8 mouse cellular contexts compared by ENCODE assay signal in the genomic region with DNA sequence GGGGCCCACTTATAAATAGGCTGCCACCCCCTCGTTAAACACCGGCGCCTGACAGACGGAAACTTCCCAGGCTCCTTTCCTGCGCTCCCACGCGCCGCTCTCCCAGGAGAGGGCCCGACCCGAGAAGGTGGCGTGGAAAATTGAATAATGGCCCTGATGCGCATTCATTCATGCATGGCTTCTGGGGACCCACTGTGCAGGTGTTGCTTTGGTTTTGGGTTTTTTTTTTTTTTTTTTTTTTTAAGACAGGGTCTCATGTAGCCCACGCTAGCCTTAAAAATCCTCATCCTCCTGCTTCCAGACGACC. TPM values are rescaled to one million over a fixed set of nuclear protein-coding genes. Genes with fewer than 3 reads are reported as not detected.
DNase-seq lines count a peak whose midpoint lies in the region; ATAC-seq and TF ChIP-seq lines count a peak whose summit lies in the region.

No protein-coding gene starts in this region.

- H3K9me3 ChIP-seq in ES-E14 (ENCODE audit: control insufficient read depth, insufficient read depth, low read depth, low read length) = no peaks in the 10 kb centered on the region
- H3K9me3 ChIP-seq in heart, embryonic 14.5 days (ENCODE audit: control insufficient read depth, low read length) = no peaks in the 10 kb centered on the region
- no peaks in the 10 kb centered on the region for H3K9me3 ChIP-seq in liver, embryonic 16.5 days (replicated peaks; ENCODE audit: control insufficient read depth, low read length)

- WGBS in heart, embryonic 14.5 days = under 1% methylated on average over 14 of the region's 14 CpGs
- WGBS in liver, embryonic 16.5 days (ENCODE audit: insufficient replicate concordance) = under 1% methylated on average over 14 of the region's 14 CpGs

- H3K9ac ChIP-seq in ES-E14 (ENCODE audit: insufficient read depth, low read depth, low read length, poor library complexity, severe bottlenecking) = peak overlapping the region; percentile 88
- peak overlapping the region; percentile 83 for H3K9ac ChIP-seq in heart, embryonic 14.5 days (ENCODE audit: low read length)
- peak overlapping the region; percentile 75 for H3K9ac ChIP-seq in liver, embryonic 16.5 days (ENCODE audit: low read depth, low read length)

- peak; percentile 55 for DNase-seq in kidney, adult 18-20 months
- DNase-seq in kidney, postnatal 14 days = no peak
- no peak for DNase-seq in ES-E14 (ENCODE audit: low read depth, low spot score)
- no peak for DNase-seq in gastrocnemius, postnatal 25 days
- no peak for DNase-seq in yolk sac, embryonic 10.5 days (ENCODE audit: low spot score)

- no peak for ATAC-seq in heart, embryonic 14.5 days (ENCODE audit: insufficient number of reproducible peaks, insufficient read depth, low FRiP score, low read depth)
- ATAC-seq in liver, embryonic 16.5 days (ENCODE audit: low read depth) = no peak
- ATAC-seq in megakaryocyte-erythroid progenitor cell, adult 5-6 weeks (replicated peaks; ENCODE audit: low FRiP score, low TSS enrichment, poor library complexity, severe bottlenecking) = no peak

- in situ Hi-C loops in ES-E14 (cut with MboI; ENCODE audit: low sequenced_read_pairs in 2 of 2, unreplicated experiment in 2 of 2) = no loop called here

- peak overlapping the region; percentile 64 to 94 for H3K4me3 ChIP-seq in ES-E14 (ENCODE audit: insufficient read depth in 1 of 2, low read depth in 1 of 2, low read length in 2 of 2, poor library complexity in 1 of 2, severe bottlenecking in 1 of 2)
- H3K4me3 ChIP-seq in heart, embryonic 14.5 days (ENCODE audit: control insufficient read depth in 1 of 2, insufficient read depth in 1 of 2, low read depth in 1 of 2, low read length in 2 of 2) = peak overlapping the region; percentile 76 to 86
- H3K4me3 ChIP-seq in liver, embryonic 16.5 days (ENCODE audit: low read depth, low read length) = peak overlapping the region; percentile 73

- H3K27ac ChIP-seq in ES-E14 (ENCODE audit: insufficient read depth, low read depth, low read length, poor library complexity, severe bottlenecking) = no peak overlapping the region
- H3K27ac ChIP-seq in heart, embryonic 14.5 days (replicated peaks in 1 of 2; ENCODE audit: control insufficient read depth in 1 of 2, insufficient read depth in 1 of 2, low read depth in 2 of 2, low read length in 2 of 2) = no peak overlapping the region
- peak overlapping the region; percentile 79 for H3K27ac ChIP-seq in liver, embryonic 16.5 days (ENCODE audit: low read length)

- no peaks in the 10 kb centered on the region; the same call in 1 of the 2 replicates for H3K36me3 ChIP-seq in ES-E14 (ENCODE audit: control insufficient read depth, insufficient read depth, low read length, poor library complexity, severe bottlenecking)
- H3K36me3 ChIP-seq in heart, embryonic 14.5 days (ENCODE audit: control insufficient read depth, insufficient read depth, low read length) = no peaks in the 10 kb centered on the region
- H3K36me3 ChIP-seq in liver, embryonic 16.5 days (ENCODE audit: control insufficient read depth, insufficient read depth) = no peaks in the 10 kb centered on the region

- H3K27me3 ChIP-seq in heart, embryonic 14.5 days (ENCODE audit: control insufficient read depth, insufficient read depth, low read length) = no peaks in the 10 kb centered on the region; the same call in 1 of the 2 replicates
- H3K27me3 ChIP-seq in liver, embryonic 16.5 days (ENCODE audit: control insufficient read depth, insufficient read depth, low read depth, low read length) = peaks cover 20% of the 10 kb centered on the region

- H3K4me1 ChIP-seq in ES-E14 (ENCODE audit: control insufficient read depth in 2 of 2, insufficient read depth in 2 of 2, low read length in 2 of 2, poor library complexity in 1 of 2) = peaks cover 0 to 16% of the 10 kb centered on the region in 2 experiments; a peak in 2 of 4 replicates
- peaks cover 12 to 16% of the 10 kb centered on the region in 2 experiments; a peak in 3 of 4 replicates for H3K4me1 ChIP-seq in heart, embryonic 14.5 days (ENCODE audit: control insufficient read depth in 2 of 2, insufficient read depth in 2 of 2, low read length in 2 of 2)
- H3K4me1 ChIP-seq in liver, embryonic 16.5 days (ENCODE audit: control insufficient read depth, low read depth, low read length) = peaks cover 22% of the 10 kb centered on the region

- peak overlapping the region; percentile 91 for H3K4me2 ChIP-seq in heart, embryonic 14.5 days (ENCODE audit: low read length)
- H3K4me2 ChIP-seq in liver, embryonic 16.5 days (ENCODE audit: low read depth, low read length) = peak overlapping the region; percentile 88

TF ChIP-seq in ES-E14, 5 proteins besides CTCF, POLR2A, EP300 and RAD21:
- TF ChIP-seq HCFC1 (IDR thresholded peaks at IDR 0.05; ENCODE audit: borderline replicate concordance, insufficient read depth, low read length) (no peak), MAFK (IDR thresholded peaks at IDR 0.05; ENCODE audit: insufficient read depth, low read depth, low read length) (no peak), ZC3H11A (IDR thresholded peaks at IDR 0.05; ENCODE audit: borderline replicate concordance, low read depth, low read length) (no peak), ZNF384 (IDR thresholded peaks at IDR 0.05; ENCODE audit: low read depth, low read length) (no peak), CHD2 (IDR thresholded peaks at IDR 0.05; ENCODE audit: low read depth, low read length) (no peak)

RNA-seq across cellular contexts. Expression of a gene that starts 0.7 kb away (rescaled TPM):
- 9.7 and 20.8 TPM in 2 replicates for total RNA-seq in ES-E14 (2012; rRNA removed)
- polyA plus RNA-seq in heart, embryonic 14.5 days (2014; fragmentation: Nextera tagmentation; extraction: Ambion mirVana) = 5.0 and 5.3 TPM in 2 replicates
- polyA plus RNA-seq in liver, embryonic 16.5 days (2015; fragmentation: Nextera tagmentation; extraction: Ambion mirVana) = 12.4 and 16.3 TPM in 2 replicates
- 9.3 and 9.5 TPM in 2 replicates for total RNA-seq in megakaryocyte-erythroid progenitor cell, adult 5-6 weeks (2014; fragmentation: Nextera tagmentation)
- total RNA-seq in megakaryocyte-erythroid progenitor cell, adult 5-6 weeks (2017) = 13.7 and 30.9 TPM in 2 replicates
- 1 to 10 TPM; 6.2 to 6.6 TPM for total RNA-seq in gastrocnemius, postnatal 25 days (2021)

RNA-seq across cellular contexts. Expression of a gene that starts 43.7 kb away (rescaled TPM):
- 5.3 and 6.3 TPM in 2 replicates for total RNA-seq in ES-E14 (2012; rRNA removed)
- 5.1 and 6.2 TPM in 2 replicates for polyA plus RNA-seq in heart, embryonic 14.5 days (2014; fragmentation: Nextera tagmentation; extraction: Ambion mirVana)
- 2.2 and 2.4 TPM in 2 replicates for polyA plus RNA-seq in liver, embryonic 16.5 days (2015; fragmentation: Nextera tagmentation; extraction: Ambion mirVana)
- 2.1 and 3.3 TPM in 2 replicates for total RNA-seq in megakaryocyte-erythroid progenitor cell, adult 5-6 weeks (2014; fragmentation: Nextera tagmentation)
- total RNA-seq in megakaryocyte-erythroid progenitor cell, adult 5-6 weeks (2017) = 2.6 and 4.2 TPM in 2 replicates
- total RNA-seq in gastrocnemius, postnatal 25 days (2021) = 1 to 10 TPM; 1.4 to 1.8 TPM

RNA-seq across cellular contexts. Expression of a gene that starts 46.9 kb away (rescaled TPM):
- total RNA-seq in ES-E14 (2012; rRNA removed) = 1.3 TPM in 1 of 2 replicates, not detected in the other
- polyA plus RNA-seq in heart, embryonic 14.5 days (2014; fragmentation: Nextera tagmentation; extraction: Ambion mirVana) = 1.4 and 2.8 TPM in 2 replicates
- 1.3 and 1.7 TPM in 2 replicates for polyA plus RNA-seq in liver, embryonic 16.5 days (2015; fragmentation: Nextera tagmentation; extraction: Ambion mirVana)
- total RNA-seq in megakaryocyte-erythroid progenitor cell, adult 5-6 weeks (2014; fragmentation: Nextera tagmentation) = not detected in 2 replicates
- not detected in 2 replicates for total RNA-seq in megakaryocyte-erythroid progenitor cell, adult 5-6 weeks (2017)
- not detected for total RNA-seq in gastrocnemius, postnatal 25 days (2021)

RNA-seq across cellular contexts. Expression of a gene that starts 57.9 kb away (rescaled TPM):
- 6.5 and 7.7 TPM in 2 replicates for total RNA-seq in ES-E14 (2012; rRNA removed)
- 47.6 and 47.7 TPM in 2 replicates for polyA plus RNA-seq in heart, embryonic 14.5 days (2014; fragmentation: Nextera tagmentation; extraction: Ambion mirVana)
- 14.3 and 16.3 TPM in 2 replicates for polyA plus RNA-seq in liver, embryonic 16.5 days (2015; fragmentation: Nextera tagmentation; extraction: Ambion mirVana)
- total RNA-seq in megakaryocyte-erythroid progenitor cell, adult 5-6 weeks (2014; fragmentation: Nextera tagmentation) = 20.8 and 34.3 TPM in 2 replicates
- 12.8 and 15.5 TPM in 2 replicates for total RNA-seq in megakaryocyte-erythroid progenitor cell, adult 5-6 weeks (2017)
- 1 to 10 TPM; 4.2 to 6.3 TPM for total RNA-seq in gastrocnemius, postnatal 25 days (2021)
